Mouse (Mus musculus) brain, embryonic 14.5 days (tissue): Measurements from ENCODE around the gene Tmem106a.

Experiments
- CTCF ChIP-seq: fragments of 200-500 bp; IDR thresholded peaks from 2 replicates; pipeline ENCODE4 v1.5.1; 2012; ENCODE audit warnings: inconsistent platforms, mild to moderate bottlenecking, moderate library complexity, borderline replicate concordance; ENCODE audit not compliant: insufficient read depth, insufficient read length; ENCODE audit errors: extremely low read depth
- POLR2A ChIP-seq: fragments of 200-500 bp; IDR thresholded peaks from 2 replicates; pipeline ENCODE4 v1.6.1; 2012; ENCODE audit warnings: mild to moderate bottlenecking, inconsistent platforms, borderline replicate concordance; ENCODE audit not compliant: poor library complexity, insufficient read depth, insufficient read length, severe bottlenecking; ENCODE audit errors: extremely low read depth

DNA sequence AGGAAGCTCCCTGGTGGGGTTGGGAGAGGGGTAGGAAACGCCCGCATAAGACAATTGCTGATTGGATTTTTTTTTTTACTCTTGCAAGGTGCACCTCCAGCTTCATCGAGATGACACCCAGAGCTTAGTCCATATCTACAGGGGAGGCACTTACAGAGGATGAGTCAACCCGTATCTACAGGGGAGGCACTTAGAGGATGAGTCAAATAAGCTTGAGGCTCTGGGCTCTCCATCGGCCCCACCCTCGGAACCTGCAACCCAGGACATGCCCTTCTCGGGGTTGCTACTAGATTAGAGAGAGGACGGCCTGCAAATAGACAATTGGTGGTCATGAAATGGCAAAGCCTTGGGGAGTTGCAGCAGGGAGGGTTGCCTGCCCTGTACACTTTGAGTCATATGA, 34.1 kb downstream of the Tmem106a start:
- no peak for TF ChIP-seq CTCF
- no peak for TF ChIP-seq POLR2A
